Mouse (Mus musculus) thymus, postnatal 0 days (tissue): ENCODE results near the gene Crebzf. TPM values are rescaled to one million over a fixed set of nuclear protein-coding genes. Genes with fewer than 3 reads are reported as not detected.

Source experiments
- DNase-seq: peaks from one replicate; pipeline ENCODE4 v3.0.0-alpha.2; 2015; ENCODE audit warnings: low spot score
- polyA plus RNA-seq: library from polyadenylated mRNA; unstranded; fragments of >200 nt; fragmentation: Nextera tagmentation; extraction: Ambion mirVana; gene quantifications from 2 replicates; pipeline ENCODE4 v1.2.1, GENCODE M21; 2015

Crebzf gene
- polyA plus RNA-seq, 1 experiment from 2014 or later, result 38.5 TPM

DNA sequence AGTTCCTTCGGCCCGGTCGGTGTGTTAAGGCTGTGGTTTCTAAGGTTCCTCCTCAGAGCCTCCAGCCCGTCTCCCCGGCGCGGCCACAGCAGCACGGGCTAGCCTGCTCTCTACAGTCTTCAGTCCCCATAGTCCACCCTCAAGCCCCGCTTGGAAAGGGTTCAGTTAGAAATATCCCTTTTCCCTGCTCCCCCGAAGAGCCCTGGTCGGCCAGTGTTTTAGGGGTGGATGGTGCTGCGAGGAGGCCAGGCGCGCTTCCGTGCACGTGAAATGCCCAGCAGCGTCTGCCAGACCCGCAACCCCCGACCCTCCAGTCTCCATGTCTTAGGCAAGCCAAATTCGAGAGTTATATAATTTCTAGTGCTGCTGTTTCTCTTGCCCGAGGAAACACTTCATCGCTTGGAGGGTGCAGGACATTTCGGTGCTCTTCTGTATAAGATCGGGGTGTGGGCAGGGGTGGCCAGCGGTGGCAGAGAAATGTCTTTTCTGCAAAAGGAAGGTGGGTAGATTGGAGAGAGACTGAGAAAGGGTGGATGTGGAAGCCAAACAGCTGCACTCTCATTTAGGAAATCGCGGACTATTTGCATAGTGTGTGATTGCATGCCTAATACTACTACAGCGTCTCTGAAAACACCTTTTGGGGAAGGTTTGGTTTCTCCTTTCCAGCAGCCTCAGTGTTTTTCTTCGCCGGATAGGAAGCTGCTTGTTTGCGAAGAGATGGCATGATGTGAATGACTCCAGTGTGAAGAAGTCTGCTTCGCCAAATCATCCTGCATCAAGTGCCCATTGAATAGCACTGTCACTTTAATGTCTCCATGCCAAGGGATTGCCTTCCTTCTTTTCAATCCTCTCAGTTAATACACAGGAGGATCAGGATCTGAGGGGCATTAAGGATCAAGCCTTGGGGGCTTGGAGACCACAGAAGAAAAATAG is 34.0 kb downstream of the Crebzf start, which contains the start of gene Dlg2:
Gene Dlg2 (plus strand): TSS at position 360 of the 933 bp plus-strand sequence.
- DNase-seq, result no peak

DNA sequence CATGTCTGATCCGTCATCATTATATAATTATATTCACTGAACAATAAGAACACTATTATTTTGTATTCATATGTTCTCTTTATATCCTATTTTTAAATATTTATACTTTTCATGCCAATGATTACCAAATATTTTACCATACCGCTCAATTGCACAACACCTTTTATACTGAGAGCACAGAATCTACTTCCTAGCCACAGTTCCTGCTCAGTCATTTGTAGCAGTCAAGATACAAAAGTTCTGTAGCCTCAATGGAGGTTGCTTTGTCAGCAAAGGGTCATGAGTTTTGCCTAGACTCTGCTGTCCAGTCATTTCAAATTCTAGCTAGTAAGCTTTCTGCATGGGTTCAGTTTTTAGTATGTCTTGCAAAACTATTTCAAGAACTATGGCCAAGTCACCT is 40.1 kb downstream of the Crebzf start:
- no peak for DNase-seq

Other genes with a start within 250 kb of the Crebzf start
- not detected in 2 replicates for gene Ccdc83, start 177.0 kb upstream of the Crebzf start, polyA plus RNA-seq
- gene Sytl2, start 140.5 kb upstream of the Crebzf start, polyA plus RNA-seq, result 6.1 and 6.8 TPM in 2 replicates
- 0.22 and 0.24 TPM in 2 replicates for gene Ccdc89, start 16.2 kb upstream of the Crebzf start, polyA plus RNA-seq
- gene Tmem126a, start 14.5 kb downstream of the Crebzf start, polyA plus RNA-seq, result 60.0 and 67.6 TPM in 2 replicates
- 20.7 and 21.0 TPM in 2 replicates for gene Tmem126b, start 33.3 kb downstream of the Crebzf start, polyA plus RNA-seq
- gene Dlg2, start 33.9 kb downstream of the Crebzf start, polyA plus RNA-seq, result 11.7 and 13.7 TPM in 2 replicates